Mouse (Mus musculus) heart, adult 2 months (tissue): ENCODE results near the gene Baz1a. TPM values are rescaled to one million over a fixed set of nuclear protein-coding genes. Genes with fewer than 3 reads are reported as not detected.
A peak's percentile ranks its signal among the peaks of the same experiment; 100 is the strongest.

Experiments used
- DNase-seq, 2 experiments: peaks; one replicate each; pipeline ENCODE4 v3.0.0; 2021
- H3K27ac ChIP-seq: fragments of 200-600 bp; 2 replicates; pipeline ENCODE4 v1.8.1; 2022
- H3K27me3 ChIP-seq: fragments of 200-500 bp; 2 replicates; pipeline ENCODE4 v1.6.1; 2012; ENCODE audit warnings: mild to moderate bottlenecking, low read length, inconsistent platforms, mixed read lengths; ENCODE audit not compliant: control insufficient read depth, insufficient read depth
- H3K36me3 ChIP-seq: fragments of 200-500 bp; 2 replicates; pipeline ENCODE4 v1.6.1; 2012; ENCODE audit warnings: low read length, inconsistent platforms; ENCODE audit not compliant: control insufficient read depth, insufficient read depth
- H3K4me1 ChIP-seq: fragments of 200-500 bp; 2 replicates; pipeline ENCODE4 v1.6.1; 2011; ENCODE audit warnings: low read length; ENCODE audit not compliant: control insufficient read depth, insufficient read depth
- H3K4me3 ChIP-seq: fragments of 200-600 bp; 2 replicates; pipeline ENCODE4 v1.8.1; 2022
- H3K79me2 ChIP-seq: fragments of 200-500 bp; replicated peaks from 2 replicates; pipeline ENCODE4 v1.6.1; 2012; ENCODE audit warnings: mild to moderate bottlenecking, inconsistent platforms, low read length, moderate library complexity, mixed read lengths; ENCODE audit not compliant: control insufficient read depth, insufficient read depth
- H3K9ac ChIP-seq: fragments of 200-500 bp; 2 replicates; pipeline ENCODE4 v1.6.1; 2012; ENCODE audit warnings: low read depth, mild to moderate bottlenecking, control low read depth, inconsistent platforms, low read length, mixed read lengths
- CTCF ChIP-seq: fragments of 200-600 bp; IDR thresholded peaks from 2 replicates; pipeline ENCODE4 v1.8.1; 2022; ENCODE audit warnings: antibody characterized with exemption, mild to moderate bottlenecking, moderate library complexity
- EP300 ChIP-seq: fragments of 200-500 bp; IDR thresholded peaks from 2 replicates; pipeline ENCODE4 v1.6.1; 2011; ENCODE audit warnings: low read depth, low read length, control low read depth; ENCODE audit not compliant: insufficient read depth
- POLR2A ChIP-seq: fragments of 200-500 bp; IDR thresholded peaks from 2 replicates; pipeline ENCODE4 v1.6.1; 2011; ENCODE audit warnings: mild to moderate bottlenecking, low read depth, low read length, control low read depth; ENCODE audit not compliant: insufficient read depth
- WGBS: fragments of 180-500 bp; shearing (Covaris S2); methylation state at CpG from one replicate; pipeline ENCODE4 v1.1.7; 2018; 5-methylcytosine and 5-hydroxymethylcytosine counted together
- intact Hi-C: fragments of 180-260 bp; cut with DNase I; formaldehyde crosslinking; loops from one replicate; pipeline ENCODE4 v1.15.1; 2025
- polyA plus RNA-seq: library from polyadenylated mRNA; depleted of rRNA; stranded (reverse); fragments of >200 nt; gene quantifications from 2 replicates; pipeline ENCODE4 v1.2.3, GENCODE M21; 2012
- total RNA-seq, 2 experiments: library from RNA; stranded (reverse); gene quantifications; 2 replicates each; pipeline ENCODE4 v1.2.3; 2021

The Baz1a gene
- total and polyA plus RNA-seq, 3 experiments = 1.4 to 7.8 (median 7.0) TPM

- TF ChIP-seq POLR2A (no peak), CTCF (no peak), EP300 (no peak)
- WGBS = 68% methylated on average over 15 of the region's 15 CpGs
- no peak for DNase-seq
- no peak overlapping the region for H3K27ac ChIP-seq
- H3K27me3 ChIP-seq = no peaks in the 10 kb centered on the region
- intact Hi-C loops = no loop called here
- no peaks in the 10 kb centered on the region for H3K79me2 ChIP-seq
- H3K4me1 ChIP-seq = no peaks in the 10 kb centered on the region
- no peaks in the 10 kb centered on the region for H3K36me3 ChIP-seq
- H3K9ac ChIP-seq = no peak overlapping the region
- no peak overlapping the region for H3K4me3 ChIP-seq
These were observed 26.9 kb upstream of the Baz1a start for GRCm38 (mm10) chr12:55041011-55041410.

- Histone ChIP-seq H3K4me1 (no peaks in the 10 kb centered on the region), H3K36me3 (no peaks in the 10 kb centered on the region), H3K9ac (no peak overlapping the region), H3K27ac (no peak overlapping the region), H3K27me3 (no peaks in the 10 kb centered on the region), H3K4me3 (no peak overlapping the region), H3K79me2 (no peaks in the 10 kb centered on the region)
- DNase-seq = no peak
- 30% methylated on average over 3 of the region's 3 CpGs for WGBS
- TF ChIP-seq EP300 (no peak), CTCF (no peak), POLR2A (no peak)
- intact Hi-C loops = no loop called here
These were observed 12.9 kb upstream of the Baz1a start for GRCm38 (mm10) chr12:55027088-55027487.

- no peak overlapping the region for H3K4me3 ChIP-seq
- intact Hi-C loops = no loop called here
- TF ChIP-seq EP300 (no peak), POLR2A (no peak)
- no peaks in the 10 kb centered on the region for H3K4me1 ChIP-seq
- H3K36me3 ChIP-seq = no peaks in the 10 kb centered on the region
- no peaks in the 10 kb centered on the region for H3K27me3 ChIP-seq
- no peak overlapping the region for H3K9ac ChIP-seq
- H3K27ac ChIP-seq = no peak overlapping the region
- no peaks in the 10 kb centered on the region for H3K79me2 ChIP-seq
- 71% methylated on average over 2 of the region's 2 CpGs for WGBS
- no peak for DNase-seq
These were observed 9.1 kb upstream of the Baz1a start for GRCm38 (mm10) chr12:55023284-55023683.

GRCm38 (mm10) chr12:55019421-55019877 lies 5.3 kb upstream of the Baz1a start:
- Histone ChIP-seq H3K27me3 (no peaks in the 10 kb centered on the region), H3K27ac (no peak overlapping the region), H3K4me3 (no peak overlapping the region), H3K4me1 (no peaks in the 10 kb centered on the region), H3K9ac (no peak overlapping the region), H3K79me2 (no peaks in the 10 kb centered on the region), H3K36me3 (no peaks in the 10 kb centered on the region)
- no peak for TF ChIP-seq CTCF
- TF ChIP-seq EP300 = no peak
- TF ChIP-seq POLR2A = no peak
- intact Hi-C loops = no loop called here
- DNase-seq = peak; percentile 14 to 22
- 79% methylated on average over 7 of the region's 7 CpGs for WGBS

GRCm38 (mm10) chr12:55017119-55017721 lies 3.1 kb upstream of the Baz1a start:
- no peaks in the 10 kb centered on the region for H3K79me2 ChIP-seq
- H3K9ac ChIP-seq = no peak overlapping the region
- WGBS = 63% methylated on average over 9 of the region's 9 CpGs
- DNase-seq = no peak
- H3K4me3 ChIP-seq = no peak overlapping the region
- H3K27me3 ChIP-seq = no peaks in the 10 kb centered on the region
- H3K27ac ChIP-seq = no peak overlapping the region
- no peaks in the 10 kb centered on the region for H3K36me3 ChIP-seq
- no peaks in the 10 kb centered on the region for H3K4me1 ChIP-seq
- TF ChIP-seq EP300 = no peak
- TF ChIP-seq CTCF = no peak
- no peak for TF ChIP-seq POLR2A
- intact Hi-C loops = no loop called here

GRCm38 (mm10) chr12:55016339-55017118 lies 2.4 kb upstream of the Baz1a start:
- intact Hi-C loops = no loop called here
- no peaks in the 10 kb centered on the region for H3K36me3 ChIP-seq
- no peak overlapping the region for H3K4me3 ChIP-seq
- WGBS = 65% methylated on average over 8 of the region's 8 CpGs
- DNase-seq = no peak
- H3K9ac ChIP-seq = no peak overlapping the region
- H3K79me2 ChIP-seq = no peaks in the 10 kb centered on the region
- H3K27me3 ChIP-seq = no peaks in the 10 kb centered on the region
- no peak overlapping the region for H3K27ac ChIP-seq
- TF ChIP-seq CTCF (no peak), EP300 (no peak), POLR2A (no peak)
- H3K4me1 ChIP-seq = no peaks in the 10 kb centered on the region
